Mouse (Mus musculus): ENCODE data around the gene Laptm5.

- TF ChIP-seq CTCF (IDR thresholded peaks at IDR 0.05; ENCODE audit: borderline replicate concordance, control insufficient read depth, extremely low read depth, insufficient read depth, low read length, poor library complexity) (no peak), POLR2A (IDR thresholded peaks at IDR 0.05; ENCODE audit: control insufficient read depth, extremely low read depth, insufficient read depth, low read length, poor library complexity) (no peak)
These were observed 10.6 kb upstream of the Laptm5 start for GRCm38 (mm10) chr4:130902289-130902781.

Measured in thymus, adult 2 months (tissue).